Comparison of ENCODE assay signal across 8 mouse cellular contexts in the genomic region with DNA sequence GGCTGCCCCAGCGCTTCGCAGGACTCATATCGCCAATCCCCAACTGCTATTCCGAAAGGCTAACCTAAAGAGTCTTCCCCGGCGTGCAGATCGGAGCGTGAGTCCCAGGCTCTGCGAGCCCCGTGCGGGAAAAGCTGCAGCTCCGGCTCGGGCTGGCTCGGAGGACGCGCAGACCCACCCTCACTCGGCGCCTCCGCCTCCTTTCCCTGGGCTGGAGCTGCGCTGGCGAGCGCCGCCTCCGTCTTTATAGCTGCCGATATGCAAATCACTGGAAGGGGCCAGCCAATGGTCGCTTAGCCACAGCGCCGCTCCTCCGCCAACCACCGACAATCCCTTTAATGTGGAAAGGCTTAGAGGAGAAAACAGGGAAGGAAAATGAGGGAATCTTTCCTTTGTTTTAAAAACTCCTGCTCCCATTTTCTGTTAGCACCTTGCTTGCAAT. TPM values are rescaled to one million over a fixed set of nuclear protein-coding genes. Genes with fewer than 3 reads are reported as not detected.
DNase-seq lines count a peak whose midpoint lies in the region; ATAC-seq and TF ChIP-seq lines count a peak whose summit lies in the region.

Gene Pcdh8, minus strand, starts transcription at position 219 of the 442 bp plus-strand sequence.

- H3K4me1 ChIP-seq in forebrain, embryonic 14.5 days (ENCODE audit: control insufficient read depth, insufficient read depth, low read length) = peaks cover 31% of the 10 kb centered on the region
- peaks cover 12% of the 10 kb centered on the region; the same call in 1 of the 2 replicates for H3K4me1 ChIP-seq in liver, embryonic 12.5 days
- peaks cover 53% of the 10 kb centered on the region for H3K4me1 ChIP-seq in neural tube, embryonic 12.5 days
- 0 out of 2 replicates have a peak, but pooled peaks cover 6% of the 10 kb centered on the region for H3K4me1 ChIP-seq in thymus, adult 2 months (replicated peaks; ENCODE audit: control insufficient read depth, insufficient read depth, low read length)

- peaks cover 4% of the 10 kb centered on the region; the same call in 1 of the 2 replicates for H3K36me3 ChIP-seq in forebrain, embryonic 14.5 days (ENCODE audit: control insufficient read depth, insufficient read depth, low read length)
- no peaks in the 10 kb centered on the region for H3K36me3 ChIP-seq in liver, embryonic 12.5 days
- no peaks in the 10 kb centered on the region for H3K36me3 ChIP-seq in neural tube, embryonic 12.5 days
- H3K36me3 ChIP-seq in thymus, adult 2 months (ENCODE audit: control insufficient read depth, insufficient read depth, low read length) = no peaks in the 10 kb centered on the region

- intact Hi-C loops in heart, postnatal 10 days (cut with DNase I) = no loop called here

- H3K27me3 ChIP-seq in forebrain, embryonic 14.5 days (replicated peaks; ENCODE audit: control insufficient read depth, insufficient read depth, low read length) = peaks cover 20% of the 10 kb centered on the region; the same call in 1 of the 2 replicates
- H3K27me3 ChIP-seq in liver, embryonic 12.5 days (replicated peaks) = peaks cover 95% of the 10 kb centered on the region
- peaks cover 64% of the 10 kb centered on the region for H3K27me3 ChIP-seq in neural tube, embryonic 12.5 days (replicated peaks)
- peaks cover 17% of the 10 kb centered on the region; the same call in 1 of the 2 replicates for H3K27me3 ChIP-seq in thymus, adult 2 months (ENCODE audit: control insufficient read depth, insufficient read depth, low read length)

- 0% methylated on average over 29 of the region's 30 CpGs for WGBS in forebrain, embryonic 14.5 days
- 1% methylated on average over 30 of the region's 30 CpGs for WGBS in liver, embryonic 12.5 days (ENCODE audit: insufficient replicate concordance)
- WGBS in neural tube, embryonic 12.5 days = under 1% methylated on average over 30 of the region's 30 CpGs
- 1% methylated on average over 30 of the region's 30 CpGs for WGBS in thymus, adult 2 months

- H3K27ac ChIP-seq in forebrain, embryonic 14.5 days (ENCODE audit: low read depth, low read length) = peak within 1 kb of the TSS; percentile 90
- H3K27ac ChIP-seq in liver, embryonic 12.5 days = no peak within 1 kb of the TSS
- peak within 1 kb of the TSS; percentile 53; the same call in 1 of the 2 replicates for H3K27ac ChIP-seq in neural tube, embryonic 12.5 days
- H3K27ac ChIP-seq in thymus, adult 2 months (ENCODE audit: control insufficient read depth, insufficient read depth, low read length) = no peak within 1 kb of the TSS

- DNase-seq in urinary bladder, postnatal 14 days (ENCODE audit: low spot score) = peak; percentile 51
- DNase-seq in urinary bladder, postnatal 10 days (ENCODE audit: low spot score) = no peak
- DNase-seq in forebrain, embryonic 14.5 days (ENCODE audit: low spot score) = peak; percentile 98
- DNase-seq in heart, postnatal 10 days = peak; percentile 71 to 74
- DNase-seq in kidney, postnatal 36 days = peak; percentile 81 to 83
- DNase-seq in thymus, adult 2 months = peak; percentile 45

- H3K9ac ChIP-seq in forebrain, embryonic 14.5 days (ENCODE audit: low read length) = peak within 1 kb of the TSS; percentile 75
- no peak within 1 kb of the TSS for H3K9ac ChIP-seq in liver, embryonic 12.5 days
- peak within 1 kb of the TSS; percentile 73 for H3K9ac ChIP-seq in neural tube, embryonic 12.5 days

- no peak for TF ChIP-seq POLR2A in thymus, adult 2 months (IDR thresholded peaks at IDR 0.05; ENCODE audit: control insufficient read depth, extremely low read depth, insufficient read depth, low read length, poor library complexity)

- H3K4me3 ChIP-seq in forebrain, embryonic 14.5 days (ENCODE audit: low read depth, low read length) = peak within 1 kb of the TSS; percentile 60
- H3K4me3 ChIP-seq in liver, embryonic 12.5 days = peak within 1 kb of the TSS; percentile 19; the same call in 1 of the 2 replicates
- H3K4me3 ChIP-seq in neural tube, embryonic 12.5 days = peak within 1 kb of the TSS; percentile 57
- no peak within 1 kb of the TSS for H3K4me3 ChIP-seq in thymus, adult 2 months (ENCODE audit: control insufficient read depth, insufficient read depth, low read length)

- peak; percentile 92 for ATAC-seq in forebrain, embryonic 14.5 days
- no peak for ATAC-seq in liver, embryonic 12.5 days
- ATAC-seq in neural tube, embryonic 12.5 days (ENCODE audit: low FRiP score, low read depth) = peak; percentile 84

- peak within 1 kb of the TSS; percentile 83 for H3K4me2 ChIP-seq in forebrain, embryonic 14.5 days (ENCODE audit: low read length)
- peak within 1 kb of the TSS; percentile 53 for H3K4me2 ChIP-seq in liver, embryonic 12.5 days
- peak within 1 kb of the TSS; percentile 79 for H3K4me2 ChIP-seq in neural tube, embryonic 12.5 days (replicated peaks)

- no peak for TF ChIP-seq CTCF in thymus, adult 2 months (IDR thresholded peaks at IDR 0.05; ENCODE audit: borderline replicate concordance, control insufficient read depth, extremely low read depth, insufficient read depth, low read length, poor library complexity)

- H3K9me3 ChIP-seq in forebrain, embryonic 14.5 days (replicated peaks; ENCODE audit: control insufficient read depth, low read length) = 0 out of 2 replicates have a peak, but pooled peaks cover 4% of the 10 kb centered on the region
- H3K9me3 ChIP-seq in liver, embryonic 12.5 days (replicated peaks) = no peaks in the 10 kb centered on the region
- H3K9me3 ChIP-seq in neural tube, embryonic 12.5 days = no peaks in the 10 kb centered on the region

RNA-seq across cellular contexts. Expression of gene Pcdh8, which starts in this region (rescaled TPM):
- polyA plus RNA-seq in forebrain, embryonic 14.5 days (2014; fragmentation: Nextera tagmentation; extraction: Ambion mirVana) = 22.7 and 35.1 TPM in 2 replicates
- total RNA-seq in heart, postnatal 10 days (2021) = not detected
- 0.04 TPM in 1 of 2 replicates, not detected in the other for polyA plus RNA-seq in liver, embryonic 12.5 days (2016; fragmentation: Nextera tagmentation; extraction: Ambion mirVana)
- 40.6 and 43.8 TPM in 2 replicates for polyA plus RNA-seq in neural tube, embryonic 12.5 days (2016; fragmentation: Nextera tagmentation; extraction: Ambion mirVana)
- 0.38 and 0.39 TPM in 2 replicates for polyA plus RNA-seq in thymus, adult 2 months (2012; rRNA removed)

Comparison
In these comparisons a context has a peak if more than half of its experiments do, and no peak if none do; other contexts are left out.
1. RNA of gene Pcdh8 (polyA plus RNA-seq): 40.6 to 43.8 TPM in neural tube, embryonic 12.5 days and 22.7 to 35.1 TPM in forebrain, embryonic 14.5 days; 0.38 to 0.39 TPM in thymus, adult 2 months and 0.04 TPM in liver, embryonic 12.5 days; every median in the first group is over 10 times any median in the second.
2. Peak in DNase-seq in heart, postnatal 10 days; RNA of the gene not detected or under 1 TPM.
3. Peak in DNase-seq in thymus, adult 2 months; RNA of the gene not detected or under 1 TPM.
4. H3K27ac ChIP-seq: peak in forebrain, embryonic 14.5 days (single experiment) and neural tube, embryonic 12.5 days (single experiment); none in liver, embryonic 12.5 days (single experiment) and thymus, adult 2 months (single experiment).
5. Peak in every context shown above with its lines, with median percentiles within 50 percentile points of each other: H3K4me2 ChIP-seq.